Mouse (Mus musculus): ENCODE measurements around the gene Mical2. TPM values are rescaled to one million over a fixed set of nuclear protein-coding genes. Genes with fewer than 3 reads are reported as not detected.
A peak's percentile ranks its signal among the peaks of the same experiment; 100 is the strongest.

Mical2 gene
- polyA plus RNA-seq, 1 experiment from 2014 or later, result 77.8 TPM

- Histone ChIP-seq H3K4me3 (no peak overlapping the region), H3K27me3 (ENCODE audit: insufficient read depth, poor library complexity, severe bottlenecking) (no peaks in the 10 kb centered on the region), H3K27ac (peak overlapping the region; percentile 79), H3K36me3 (no peaks in the 10 kb centered on the region), H3K9me3 (0 out of 2 replicates have a peak, but pooled peaks cover 6% of the 10 kb centered on the region), H3K4me1 (peaks cover 45% of the 10 kb centered on the region)
- DNase-seq (ENCODE audit: low spot score), result peak; percentile 77
- WGBS, result 45% methylated on average over 5 of the region's 5 CpGs
These were observed 8.9 kb upstream of the Mical2 start for GRCm38 (mm10) chr7:112216720-112217119.

GRCm38 (mm10) chr7:112217208-112217607 is 8.4 kb upstream of the Mical2 start:
- H3K27me3 ChIP-seq (ENCODE audit: insufficient read depth, poor library complexity, severe bottlenecking), result no peaks in the 10 kb centered on the region
- peak; percentile 74 for DNase-seq (ENCODE audit: low spot score)
- H3K4me3 ChIP-seq, result no peak overlapping the region
- no peaks in the 10 kb centered on the region for H3K36me3 ChIP-seq
- peaks cover 50% of the 10 kb centered on the region for H3K4me1 ChIP-seq
- 0 out of 2 replicates have a peak, but pooled peaks cover 6% of the 10 kb centered on the region for H3K9me3 ChIP-seq
- H3K27ac ChIP-seq, result peak overlapping the region; percentile 79
- WGBS, result 26% methylated on average over 6 of the region's 6 CpGs

- Histone ChIP-seq H3K36me3 (peaks cover 9% of the 10 kb centered on the region), H3K4me3 (peak overlapping the region; percentile 29; the same call in 1 of the 2 replicates), H3K27me3 (ENCODE audit: insufficient read depth, poor library complexity, severe bottlenecking) (no peaks in the 10 kb centered on the region; the same call in 1 of the 2 replicates), H3K4me1 (peaks cover 65% of the 10 kb centered on the region), H3K9me3 (0 out of 2 replicates have a peak, but pooled peaks cover 6% of the 10 kb centered on the region), H3K27ac (peak overlapping the region; percentile 93)
- 13% methylated on average over 7 of the region's 7 CpGs for WGBS
- peak; percentile 92 for DNase-seq (ENCODE audit: low spot score)
These were observed 2.7 kb upstream of the Mical2 start for GRCm38 (mm10) chr7:112222733-112223524.

- no peaks in the 10 kb centered on the region; the same call in 1 of the 2 replicates for H3K27me3 ChIP-seq (ENCODE audit: insufficient read depth, poor library complexity, severe bottlenecking)
- 64% methylated on average over 12 of the region's 12 CpGs for WGBS
- peak overlapping the region; percentile 91 for H3K4me3 ChIP-seq
- no peak for DNase-seq (ENCODE audit: low spot score)
- H3K27ac ChIP-seq, result peak overlapping the region; percentile 93
- 0 out of 2 replicates have a peak, but pooled peaks cover 6% of the 10 kb centered on the region for H3K9me3 ChIP-seq
- peaks cover 20% of the 10 kb centered on the region for H3K36me3 ChIP-seq
- peaks cover 71% of the 10 kb centered on the region for H3K4me1 ChIP-seq
These were observed 802 bp upstream of the Mical2 start for GRCm38 (mm10) chr7:112224854-112225253.

- no peak for DNase-seq (ENCODE audit: low spot score)
- Histone ChIP-seq H3K9me3 (no peaks in the 10 kb centered on the region), H3K4me1 (peaks cover 85% of the 10 kb centered on the region), H3K27ac (peak overlapping the region; percentile 93), H3K27me3 (ENCODE audit: insufficient read depth, poor library complexity, severe bottlenecking) (no peaks in the 10 kb centered on the region; the same call in 1 of the 2 replicates), H3K36me3 (peaks cover 31% of the 10 kb centered on the region), H3K4me3 (peak overlapping the region; percentile 91)
- 3% methylated on average over 24 of the region's 24 CpGs for WGBS
These were observed 1.0 kb downstream of the Mical2 start for GRCm38 (mm10) chr7:112226446-112227265.

GRCm38 (mm10) chr7:112227266-112227562 is 1.6 kb downstream of the Mical2 start:
- Histone ChIP-seq H3K9me3 (no peaks in the 10 kb centered on the region), H3K4me3 (peak overlapping the region; percentile 91), H3K27me3 (ENCODE audit: insufficient read depth, poor library complexity, severe bottlenecking) (no peaks in the 10 kb centered on the region; the same call in 1 of the 2 replicates), H3K4me1 (peaks cover 85% of the 10 kb centered on the region), H3K36me3 (peaks cover 35% of the 10 kb centered on the region), H3K27ac (peak overlapping the region; percentile 93)
- WGBS, result 7% methylated on average over 6 of the region's 6 CpGs
- no peak for DNase-seq (ENCODE audit: low spot score)

- peak overlapping the region; percentile 81 for H3K27ac ChIP-seq
- H3K36me3 ChIP-seq, result peaks cover 45% of the 10 kb centered on the region
- H3K9me3 ChIP-seq, result no peaks in the 10 kb centered on the region
- peak overlapping the region; percentile 47 for H3K4me3 ChIP-seq
- DNase-seq (ENCODE audit: low spot score), result no peak
- 34% methylated on average over 20 of the region's 20 CpGs for WGBS
- H3K4me1 ChIP-seq, result peaks cover 85% of the 10 kb centered on the region
- no peaks in the 10 kb centered on the region; the same call in 1 of the 2 replicates for H3K27me3 ChIP-seq (ENCODE audit: insufficient read depth, poor library complexity, severe bottlenecking)
These were observed 3.3 kb downstream of the Mical2 start for GRCm38 (mm10) chr7:112228827-112229498.

- no peak for DNase-seq (ENCODE audit: low spot score)
These were observed 6.1 kb downstream of the Mical2 start for GRCm38 (mm10) chr7:112231731-112232130.

GRCm38 (mm10) chr7:112233345-112234005 is 7.8 kb downstream of the Mical2 start:
- no peak for DNase-seq (ENCODE audit: low spot score)
- H3K27ac ChIP-seq, result peak overlapping the region; percentile 73
- no peaks in the 10 kb centered on the region for H3K9me3 ChIP-seq
- no peaks in the 10 kb centered on the region for H3K27me3 ChIP-seq (ENCODE audit: insufficient read depth, poor library complexity, severe bottlenecking)
- H3K4me1 ChIP-seq, result peaks cover 81% of the 10 kb centered on the region
- no peak overlapping the region; the same call in 1 of the 2 replicates for H3K4me3 ChIP-seq
- H3K36me3 ChIP-seq, result peaks cover 71% of the 10 kb centered on the region
- 45% methylated on average over 7 of the region's 7 CpGs for WGBS

More at GRCm38 (mm10) chr7:112231731-112232130, 6.1 kb downstream of the Mical2 start:
- Histone ChIP-seq H3K4me3 (no peak overlapping the region), H3K36me3 (peaks cover 65% of the 10 kb centered on the region), H3K9me3 (no peaks in the 10 kb centered on the region), H3K27ac (peak overlapping the region; percentile 4; the same call in 1 of the 2 replicates), H3K4me1 (peaks cover 77% of the 10 kb centered on the region), H3K27me3 (ENCODE audit: insufficient read depth, poor library complexity, severe bottlenecking) (no peaks in the 10 kb centered on the region; the same call in 1 of the 2 replicates)
- WGBS, result 75% methylated on average over 7 of the region's 7 CpGs

GRCm38 (mm10) chr7:112234410-112234809 is 8.8 kb downstream of the Mical2 start:
- Histone ChIP-seq H3K27me3 (ENCODE audit: insufficient read depth, poor library complexity, severe bottlenecking) (no peaks in the 10 kb centered on the region), H3K36me3 (peaks cover 72% of the 10 kb centered on the region), H3K9me3 (no peaks in the 10 kb centered on the region), H3K4me3 (no peak overlapping the region), H3K4me1 (peaks cover 81% of the 10 kb centered on the region), H3K27ac (peak overlapping the region; percentile 59)
- WGBS, result 49% methylated on average over 4 of the region's 4 CpGs
- no peak for DNase-seq (ENCODE audit: low spot score)

GRCm38 (mm10) chr7:112235493-112235892 is 9.8 kb downstream of the Mical2 start:
- Histone ChIP-seq H3K27ac (no peak overlapping the region), H3K9me3 (no peaks in the 10 kb centered on the region), H3K4me1 (peaks cover 78% of the 10 kb centered on the region), H3K27me3 (ENCODE audit: insufficient read depth, poor library complexity, severe bottlenecking) (no peaks in the 10 kb centered on the region), H3K36me3 (peaks cover 81% of the 10 kb centered on the region), H3K4me3 (no peak overlapping the region)
- WGBS, result 71% methylated on average over 4 of the region's 4 CpGs
- no peak for DNase-seq (ENCODE audit: low spot score)

GRCm38 (mm10) chr7:112237211-112237610 is 11.6 kb downstream of the Mical2 start:
- Histone ChIP-seq H3K9me3 (no peaks in the 10 kb centered on the region), H3K27ac (peak overlapping the region; percentile 37; the same call in 1 of the 2 replicates), H3K4me1 (peaks cover 79% of the 10 kb centered on the region), H3K36me3 (peaks cover 85% of the 10 kb centered on the region), H3K27me3 (ENCODE audit: insufficient read depth, poor library complexity, severe bottlenecking) (no peaks in the 10 kb centered on the region), H3K4me3 (no peak overlapping the region)
- 77% methylated on average over 7 of the region's 7 CpGs for WGBS
- no peak for DNase-seq (ENCODE audit: low spot score)

All from heart, embryonic 10.5 days (tissue).